Mouse (Mus musculus) embryonic fibroblast, embryonic 13.5 days (primary cell): Measurements from ENCODE around the gene Zic5. TPM values are rescaled to one million over a fixed set of nuclear protein-coding genes. Genes with fewer than 3 reads are reported as not detected.

Experiments
- H3K27ac ChIP-seq: 2 replicates; pipeline ENCODE4 v1.5.1; 2012; ENCODE audit warnings: low read length, control low read depth, inconsistent platforms; ENCODE audit not compliant: insufficient read depth
- H3K4me1 ChIP-seq: 2 replicates; pipeline ENCODE4 v1.6.1; 2011; ENCODE audit warnings: low read length; ENCODE audit not compliant: control insufficient read depth, insufficient read depth
- H3K4me3 ChIP-seq: 2 replicates; pipeline ENCODE4 v1.5.1; 2011; ENCODE audit warnings: mild to moderate bottlenecking, control low read depth, low read length; ENCODE audit not compliant: insufficient read depth
- CTCF ChIP-seq: IDR thresholded peaks from 2 replicates; pipeline ENCODE4 v1.5.1; 2011; ENCODE audit warnings: mild to moderate bottlenecking, control low read depth, low read length, moderate library complexity, borderline replicate concordance; ENCODE audit not compliant: insufficient read depth
- POLR2A ChIP-seq: IDR thresholded peaks from 2 replicates; pipeline ENCODE4 v1.6.1; 2011; ENCODE audit warnings: low read depth, mild to moderate bottlenecking, control low read depth, low read length, moderate library complexity
- polyA plus RNA-seq: library from polyadenylated mRNA; stranded (reverse); fragments of >200 nt; gene quantifications from 2 replicates; pipeline ENCODE4 v1.2.4, GENCODE M21; 2011; ENCODE audit warnings: low read depth; ENCODE audit not compliant: missing spikeins, insufficient read length

Gene Zic5
- polyA plus RNA-seq, 1 experiment, result 0.93 TPM

DNA sequence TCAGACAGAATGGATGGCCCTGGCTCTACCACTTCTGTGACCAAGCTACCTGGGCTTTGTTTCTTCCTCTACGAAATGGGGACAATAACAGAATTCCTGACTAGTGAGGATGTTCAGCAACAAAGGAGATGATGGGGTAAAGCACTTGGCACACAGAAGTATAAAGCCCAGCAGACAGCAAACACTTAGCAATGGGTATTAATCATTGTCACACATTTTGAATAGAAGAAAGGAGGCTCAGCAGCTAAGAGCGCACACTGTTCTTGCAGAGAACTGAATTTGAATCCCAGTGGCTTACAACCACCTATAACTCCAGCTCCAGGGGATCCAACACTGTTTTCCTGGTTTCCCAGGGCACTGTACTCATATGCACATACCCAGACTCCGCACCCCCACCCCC, 37.8 kb downstream of the Zic5 start:
- no peak overlapping the region for H3K27ac ChIP-seq
- H3K4me3 ChIP-seq, result no peak overlapping the region
- no peak for TF ChIP-seq CTCF
- no peak for TF ChIP-seq POLR2A
- no peaks in the 10 kb centered on the region for H3K4me1 ChIP-seq

DNA sequence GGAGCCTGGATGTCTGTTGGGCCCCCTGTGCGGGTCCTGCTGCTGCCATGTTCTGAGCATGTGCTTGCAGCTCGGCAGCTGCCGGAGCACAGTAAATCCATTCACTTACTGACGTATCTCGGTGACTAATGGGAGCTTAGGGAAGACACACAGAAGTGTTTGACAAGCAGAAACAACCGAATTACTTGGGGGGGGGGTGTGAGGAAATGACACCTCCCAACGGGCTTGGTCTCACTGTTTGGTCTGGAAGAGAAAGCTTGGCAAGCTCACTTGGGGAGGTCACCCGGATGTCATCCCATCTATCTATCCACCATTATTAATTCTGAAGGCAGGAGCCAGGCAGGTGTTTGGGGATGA, 38.3 kb downstream of the Zic5 start:
- no peak for TF ChIP-seq POLR2A
- no peak for TF ChIP-seq CTCF
- H3K27ac ChIP-seq, result no peak overlapping the region
- no peaks in the 10 kb centered on the region for H3K4me1 ChIP-seq
- no peak overlapping the region for H3K4me3 ChIP-seq

DNA sequence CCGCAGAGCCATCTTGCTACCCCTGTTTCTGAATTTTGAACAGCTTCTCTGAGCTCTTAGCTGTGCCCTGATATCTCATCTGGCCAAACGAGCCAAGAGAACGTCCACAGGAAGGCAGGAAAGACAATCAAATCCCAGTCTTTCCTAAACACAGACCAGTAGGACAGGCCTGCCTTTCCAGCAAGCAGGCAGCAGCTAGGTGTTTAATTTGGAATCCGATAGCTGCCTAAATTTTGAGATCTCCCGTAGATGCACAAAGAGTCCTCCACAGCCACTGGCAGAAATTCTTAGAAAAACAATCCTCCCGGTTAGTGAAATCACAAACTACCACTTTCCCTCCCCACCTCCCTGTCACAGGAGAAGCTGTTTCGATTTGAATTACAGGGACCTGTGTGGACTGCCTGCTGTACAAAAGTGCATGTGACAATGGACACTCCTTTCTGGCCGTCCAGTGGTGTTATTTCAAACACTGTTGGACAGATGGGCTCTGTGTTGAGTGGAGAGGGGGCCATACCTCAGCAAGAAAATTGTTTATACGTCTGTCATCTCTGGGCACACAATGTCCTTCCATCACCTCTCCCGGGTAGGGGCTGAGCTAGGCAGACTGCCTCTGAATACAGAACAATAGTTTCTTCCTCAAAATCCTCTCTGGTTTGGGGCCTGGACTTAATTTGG, 38.8 kb downstream of the Zic5 start:
- H3K4me1 ChIP-seq, result no peaks in the 10 kb centered on the region
- no peak overlapping the region for H3K4me3 ChIP-seq
- no peak for TF ChIP-seq POLR2A
- TF ChIP-seq CTCF, result no peak
- no peak overlapping the region for H3K27ac ChIP-seq

DNA sequence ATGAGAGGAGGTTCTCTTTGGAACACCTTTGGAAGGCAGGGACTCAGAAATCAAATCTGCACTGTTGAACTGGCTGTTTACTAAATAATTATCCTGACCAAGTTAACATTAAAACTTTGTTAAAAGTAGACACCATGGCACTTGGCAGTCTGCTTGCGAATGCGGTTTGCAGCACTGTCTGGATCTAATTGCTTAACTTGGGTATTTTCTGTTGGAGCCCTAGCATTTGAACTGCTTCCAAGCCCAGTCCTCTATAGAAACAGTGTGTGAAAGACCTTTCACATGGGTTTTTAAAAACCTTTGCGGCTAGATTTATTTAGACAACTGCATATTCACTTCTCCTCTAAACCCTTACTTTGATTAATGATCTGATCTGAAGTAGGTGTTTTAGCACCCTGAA, 41.0 kb downstream of the Zic5 start:
- Histone ChIP-seq H3K4me3 (no peak overlapping the region), H3K27ac (no peak overlapping the region), H3K4me1 (no peaks in the 10 kb centered on the region)
- TF ChIP-seq POLR2A, result no peak
- TF ChIP-seq CTCF, result no peak

DNA sequence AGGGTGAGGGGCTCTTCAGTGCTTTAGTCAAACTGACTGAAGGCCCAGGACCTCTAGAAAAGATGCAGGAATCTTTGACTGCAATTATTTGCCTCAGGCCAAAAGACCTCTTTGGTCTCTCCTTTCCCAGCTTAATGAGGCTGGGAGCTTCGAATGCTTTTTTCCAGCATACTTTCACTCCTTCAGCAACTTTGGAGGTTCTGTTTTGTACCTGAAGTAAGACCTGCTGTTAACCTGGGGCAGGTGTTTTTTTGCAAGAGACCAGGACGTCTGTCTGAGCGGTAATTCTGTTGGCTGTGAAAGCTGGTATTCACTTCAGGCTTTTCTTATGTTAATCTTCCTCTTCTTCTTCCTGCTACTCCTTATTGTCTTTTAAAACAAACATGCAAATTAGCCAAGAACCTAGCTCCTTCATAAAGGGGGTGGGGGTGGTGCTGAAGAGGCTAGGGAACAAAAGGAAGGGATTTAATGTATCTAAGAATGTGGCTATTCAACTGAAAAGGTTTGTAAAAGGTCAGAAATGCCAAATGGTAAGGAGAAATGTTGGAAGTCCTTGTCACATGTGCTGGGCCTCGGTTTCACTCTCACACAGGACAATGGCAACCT, 49.2 kb downstream of the Zic5 start:
- Histone ChIP-seq H3K4me3 (no peak overlapping the region), H3K27ac (no peak overlapping the region), H3K4me1 (no peaks in the 10 kb centered on the region)
- no peak for TF ChIP-seq POLR2A
- TF ChIP-seq CTCF, result no peak

DNA sequence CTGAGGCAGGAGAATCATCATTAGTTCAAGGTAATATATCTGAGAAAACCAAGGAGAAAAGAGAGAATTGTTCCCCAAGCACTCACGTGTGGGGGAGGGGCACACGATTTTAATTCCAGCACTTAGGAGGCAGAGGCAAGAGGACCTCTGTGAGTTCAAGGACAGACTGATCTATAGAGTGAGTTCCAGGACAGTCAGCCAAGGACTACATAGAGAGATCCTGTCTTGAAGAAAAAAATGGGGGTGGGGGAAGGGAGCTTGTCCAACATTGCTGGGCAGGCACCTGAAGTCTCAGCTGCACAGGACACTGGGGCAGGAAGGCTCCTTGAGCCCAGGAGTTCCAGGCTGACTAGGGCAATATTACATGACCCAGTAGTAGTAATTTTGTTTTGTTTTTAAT, 50.7 kb downstream of the Zic5 start:
- TF ChIP-seq CTCF (no peak), POLR2A (no peak)
- no peak overlapping the region for H3K27ac ChIP-seq
- H3K4me1 ChIP-seq, result no peaks in the 10 kb centered on the region
- no peak overlapping the region for H3K4me3 ChIP-seq

DNA sequence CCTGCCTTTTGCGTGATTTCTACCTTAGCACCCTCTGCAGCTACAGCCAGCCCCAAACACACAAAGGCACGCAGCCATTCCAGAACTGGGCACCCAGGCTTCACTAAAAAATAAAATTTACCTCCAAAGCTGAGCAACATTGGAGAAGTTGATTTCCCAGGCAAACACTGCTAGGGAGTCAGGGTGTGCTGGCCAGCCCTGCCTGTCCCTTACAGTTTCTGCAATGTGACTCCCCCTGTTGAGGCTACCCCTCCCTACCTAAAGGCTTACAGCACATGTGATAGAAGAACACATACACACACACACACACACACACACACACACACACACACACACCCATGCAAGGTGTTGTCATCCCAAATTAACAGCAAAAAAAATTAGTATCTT, 51.9 kb downstream of the Zic5 start:
- H3K4me1 ChIP-seq, result no peaks in the 10 kb centered on the region
- TF ChIP-seq POLR2A (no peak), CTCF (no peak)
- no peak overlapping the region for H3K4me3 ChIP-seq
- no peak overlapping the region for H3K27ac ChIP-seq

DNA sequence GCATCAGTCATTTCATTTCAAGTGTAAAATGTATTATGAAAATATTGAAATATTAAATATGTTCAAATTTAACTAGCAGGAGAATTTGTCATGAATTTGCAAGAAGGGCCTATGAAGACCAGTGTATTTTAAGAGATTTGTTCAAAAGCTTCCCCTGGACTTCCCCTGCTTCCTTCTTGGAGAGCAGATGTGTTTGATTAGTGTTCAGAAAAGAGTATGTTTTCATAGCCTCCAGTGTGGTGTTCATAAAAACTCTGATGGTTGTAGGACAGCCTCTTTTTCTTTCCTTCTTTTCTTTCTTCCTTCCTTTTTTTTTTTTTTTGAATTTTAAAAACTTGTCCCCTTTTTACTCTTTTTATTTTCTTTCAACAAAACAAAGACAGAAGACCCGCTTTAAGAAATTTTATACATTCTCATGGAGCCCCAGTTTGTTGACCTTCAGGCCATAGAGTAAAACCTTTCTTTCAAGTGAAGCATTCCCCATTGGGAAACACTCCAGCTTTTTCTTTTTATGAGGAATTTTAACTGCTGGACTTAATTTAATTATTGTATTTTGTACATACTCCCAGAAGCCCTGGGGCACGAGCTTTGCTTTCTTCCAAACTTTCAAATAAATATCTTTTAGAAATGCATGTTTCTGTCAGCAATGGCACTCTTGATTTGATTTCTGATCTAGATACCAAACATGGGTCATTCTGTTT, 52.5 kb downstream of the Zic5 start:
- no peak overlapping the region for H3K27ac ChIP-seq
- H3K4me1 ChIP-seq, result no peaks in the 10 kb centered on the region
- H3K4me3 ChIP-seq, result no peak overlapping the region
- TF ChIP-seq CTCF (no peak), POLR2A (no peak)

Other genes with a start within 250 kb of the Zic5 start
- gene Gm5089, start 14.6 kb downstream of the Zic5 start, polyA plus RNA-seq, result not detected in 2 replicates
- 0.60 and 2.8 TPM in 2 replicates for gene Zic2, start 9.8 kb upstream of the Zic5 start, polyA plus RNA-seq
- not detected in 2 replicates for gene Gm10837, start 24.9 kb upstream of the Zic5 start, polyA plus RNA-seq
- gene Pcca, start 68.6 kb upstream of the Zic5 start, polyA plus RNA-seq, result 22.4 and 30.5 TPM in 2 replicates